Mouse (Mus musculus): ENCODE data around the gene Mmel1. TPM values are rescaled to one million over a fixed set of nuclear protein-coding genes. Genes with fewer than 3 reads are reported as not detected.

The Mmel1 gene
- polyA plus RNA-seq, 1 experiment from 2014 or later: not detected

GRCm38 (mm10) chr4:154887593-154888250, 18.3 kb downstream of the Mmel1 start:
- no peaks in the 10 kb centered on the region for H3K36me3 ChIP-seq (ENCODE audit: control insufficient read depth, insufficient read depth, low read length)
- WGBS: 73% methylated on average over 15 of the region's 15 CpGs
- H3K4me2 ChIP-seq (ENCODE audit: low read length): no peak overlapping the region
- DNase-seq (ENCODE audit: low spot score): no peak
- no peaks in the 10 kb centered on the region for H3K9me3 ChIP-seq (ENCODE audit: control insufficient read depth, low read length)
- no peak overlapping the region for H3K4me3 ChIP-seq (ENCODE audit: low read depth, low read length)
- H3K9ac ChIP-seq (ENCODE audit: low read length): no peak overlapping the region
- no peak for ATAC-seq (replicated peaks; ENCODE audit: low FRiP score, low TSS enrichment, low read depth)
- no peaks in the 10 kb centered on the region for H3K27me3 ChIP-seq (replicated peaks; ENCODE audit: control insufficient read depth, insufficient read depth, low read length)
- H3K27ac ChIP-seq (ENCODE audit: low read depth): no peak overlapping the region
- no peaks in the 10 kb centered on the region for H3K4me1 ChIP-seq (replicated peaks; ENCODE audit: control insufficient read depth, insufficient read depth, low read length)

- no peak overlapping the region for H3K4me2 ChIP-seq (ENCODE audit: low read length)
- H3K4me3 ChIP-seq (ENCODE audit: low read depth, low read length): no peak overlapping the region
- H3K36me3 ChIP-seq (ENCODE audit: control insufficient read depth, insufficient read depth, low read length): no peaks in the 10 kb centered on the region
- ATAC-seq (replicated peaks; ENCODE audit: low FRiP score, low TSS enrichment, low read depth): no peak
- H3K4me1 ChIP-seq (replicated peaks; ENCODE audit: control insufficient read depth, insufficient read depth, low read length): no peaks in the 10 kb centered on the region
- WGBS: 88% methylated on average over 14 of the region's 14 CpGs
- no peak overlapping the region for H3K27ac ChIP-seq (ENCODE audit: low read depth)
- DNase-seq (ENCODE audit: low spot score): no peak
- H3K9me3 ChIP-seq (ENCODE audit: control insufficient read depth, low read length): no peaks in the 10 kb centered on the region
- H3K9ac ChIP-seq (ENCODE audit: low read length): no peak overlapping the region
- no peaks in the 10 kb centered on the region for H3K27me3 ChIP-seq (replicated peaks; ENCODE audit: control insufficient read depth, insufficient read depth, low read length)
Observed at GRCm38 (mm10) chr4:154890887-154891286, 21.5 kb downstream of the Mmel1 start.

- Histone ChIP-seq H3K4me3 (ENCODE audit: low read depth, low read length) (no peak overlapping the region), H3K4me1 (replicated peaks; ENCODE audit: control insufficient read depth, insufficient read depth, low read length) (peaks cover 11% of the 10 kb centered on the region; the same call in 1 of the 2 replicates), H3K27me3 (replicated peaks; ENCODE audit: control insufficient read depth, insufficient read depth, low read length) (no peaks in the 10 kb centered on the region), H3K36me3 (ENCODE audit: control insufficient read depth, insufficient read depth, low read length) (no peaks in the 10 kb centered on the region), H3K4me2 (ENCODE audit: low read length) (no peak overlapping the region), H3K9ac (ENCODE audit: low read length) (no peak overlapping the region), H3K27ac (ENCODE audit: low read depth) (no peak overlapping the region), H3K9me3 (ENCODE audit: control insufficient read depth, low read length) (no peaks in the 10 kb centered on the region)
- 73% methylated on average over 5 of the region's 5 CpGs for WGBS
- no peak for ATAC-seq (replicated peaks; ENCODE audit: low FRiP score, low TSS enrichment, low read depth)
- no peak for DNase-seq (ENCODE audit: low spot score)
Observed at GRCm38 (mm10) chr4:154895549-154895948, 26.2 kb downstream of the Mmel1 start.

GRCm38 (mm10) chr4:154897676-154898465, 28.5 kb downstream of the Mmel1 start:
- DNase-seq (ENCODE audit: low spot score) (no peak), ATAC-seq (replicated peaks; ENCODE audit: low FRiP score, low TSS enrichment, low read depth) (no peak)
- WGBS: 67% methylated on average over 6 of the region's 6 CpGs
- H3K4me2 ChIP-seq (ENCODE audit: low read length): peak overlapping the region; percentile 94
- no peaks in the 10 kb centered on the region for H3K9me3 ChIP-seq (ENCODE audit: control insufficient read depth, low read length)
- H3K36me3 ChIP-seq (ENCODE audit: control insufficient read depth, insufficient read depth, low read length): no peaks in the 10 kb centered on the region
- peak overlapping the region; percentile 56 for H3K9ac ChIP-seq (ENCODE audit: low read length)
- peaks cover 11% of the 10 kb centered on the region; the same call in 1 of the 2 replicates for H3K4me1 ChIP-seq (replicated peaks; ENCODE audit: control insufficient read depth, insufficient read depth, low read length)
- peak overlapping the region; percentile 60 for H3K4me3 ChIP-seq (ENCODE audit: low read depth, low read length)
- H3K27ac ChIP-seq (ENCODE audit: low read depth): no peak overlapping the region
- H3K27me3 ChIP-seq (replicated peaks; ENCODE audit: control insufficient read depth, insufficient read depth, low read length): no peaks in the 10 kb centered on the region

GRCm38 (mm10) chr4:154898506-154899446, 29.4 kb downstream of the Mmel1 start, which contains the start of gene Fam213b:
Fam213b (minus strand) TSS chr4:154899135.
- WGBS: 2% methylated on average over 43 of the region's 43 CpGs
- Histone ChIP-seq H3K4me3 (ENCODE audit: low read depth, low read length) (peak within 1 kb of the TSS; percentile 60), H3K36me3 (ENCODE audit: control insufficient read depth, insufficient read depth, low read length) (no peaks in the 10 kb centered on the region), H3K4me1 (replicated peaks; ENCODE audit: control insufficient read depth, insufficient read depth, low read length) (peaks cover 11% of the 10 kb centered on the region; the same call in 1 of the 2 replicates), H3K27ac (ENCODE audit: low read depth) (no peak within 1 kb of the TSS), H3K4me2 (ENCODE audit: low read length) (peak within 1 kb of the TSS; percentile 94), H3K9me3 (ENCODE audit: control insufficient read depth, low read length) (no peaks in the 10 kb centered on the region), H3K27me3 (replicated peaks; ENCODE audit: control insufficient read depth, insufficient read depth, low read length) (no peaks in the 10 kb centered on the region), H3K9ac (ENCODE audit: low read length) (peak within 1 kb of the TSS; percentile 56)
- ATAC-seq (replicated peaks; ENCODE audit: low FRiP score, low TSS enrichment, low read depth): peak; percentile 98
- peak; percentile 95 for DNase-seq (ENCODE audit: low spot score)

GRCm38 (mm10) chr4:154902371-154902770, 33.0 kb downstream of the Mmel1 start:
- ATAC-seq (replicated peaks; ENCODE audit: low FRiP score, low TSS enrichment, low read depth) (no peak), DNase-seq (ENCODE audit: low spot score) (no peak)
- Histone ChIP-seq H3K9ac (ENCODE audit: low read length) (no peak overlapping the region), H3K36me3 (ENCODE audit: control insufficient read depth, insufficient read depth, low read length) (no peaks in the 10 kb centered on the region), H3K27me3 (replicated peaks; ENCODE audit: control insufficient read depth, insufficient read depth, low read length) (no peaks in the 10 kb centered on the region), H3K4me3 (ENCODE audit: low read depth, low read length) (no peak overlapping the region), H3K27ac (ENCODE audit: low read depth) (no peak overlapping the region), H3K4me1 (replicated peaks; ENCODE audit: control insufficient read depth, insufficient read depth, low read length) (peaks cover 11% of the 10 kb centered on the region; the same call in 1 of the 2 replicates), H3K4me2 (ENCODE audit: low read length) (no peak overlapping the region), H3K9me3 (ENCODE audit: control insufficient read depth, low read length) (no peaks in the 10 kb centered on the region)
- 85% methylated on average over 2 of the region's 2 CpGs for WGBS

- Histone ChIP-seq H3K4me2 (ENCODE audit: low read length) (peak overlapping the region; percentile 64), H3K27me3 (replicated peaks; ENCODE audit: control insufficient read depth, insufficient read depth, low read length) (no peaks in the 10 kb centered on the region), H3K9me3 (ENCODE audit: control insufficient read depth, low read length) (no peaks in the 10 kb centered on the region), H3K9ac (ENCODE audit: low read length) (peak overlapping the region; percentile 34), H3K4me1 (replicated peaks; ENCODE audit: control insufficient read depth, insufficient read depth, low read length) (peaks cover 5% of the 10 kb centered on the region; the same call in 1 of the 2 replicates), H3K27ac (ENCODE audit: low read depth) (no peak overlapping the region), H3K4me3 (ENCODE audit: low read depth, low read length) (peak overlapping the region; percentile 42), H3K36me3 (ENCODE audit: control insufficient read depth, insufficient read depth, low read length) (no peaks in the 10 kb centered on the region)
- DNase-seq (ENCODE audit: low spot score): peak; percentile 84
- ATAC-seq (replicated peaks; ENCODE audit: low FRiP score, low TSS enrichment, low read depth): peak; percentile 89
- WGBS: under 1% methylated on average over 16 of the region's 16 CpGs
Observed at GRCm38 (mm10) chr4:154904185-154905071, 35.0 kb downstream of the Mmel1 start.

Measured in intestine, embryonic 14.5 days (tissue).